Mouse (Mus musculus) right cerebral cortex, adult 18-20 months (tissue): ENCODE results near the gene Ppp4r3b.
A peak's percentile ranks its signal among the peaks of the same experiment; 100 is the strongest.

Source experiments
- DNase-seq: peaks from one replicate; pipeline ENCODE4 v3.0.0; 2022; ENCODE audit warnings: mixed read lengths

The Ppp4r3b gene

DNA sequence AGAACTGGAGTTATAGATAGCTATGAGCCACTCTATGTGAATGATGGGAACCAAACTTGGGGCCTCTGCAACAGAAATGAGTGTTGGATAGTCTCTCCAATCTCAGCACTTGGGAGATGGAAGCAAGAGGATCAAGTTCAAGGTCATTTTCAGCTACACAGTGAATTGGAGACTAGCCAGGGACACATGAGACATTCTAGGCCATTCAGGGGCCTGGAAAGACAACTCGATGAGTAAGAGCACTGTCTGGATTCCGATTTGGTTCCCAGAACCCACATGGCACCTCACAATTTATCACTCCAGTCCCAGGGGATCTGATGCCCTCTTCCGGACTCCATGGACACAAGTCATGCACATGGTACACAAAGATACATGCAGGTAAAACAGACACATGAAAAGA, 65.9 kb downstream of the Ppp4r3b start:
- no peak for DNase-seq

GRCm38 (mm10) chr11:29239353-29239752, 66.7 kb downstream of the Ppp4r3b start:
- DNase-seq = no peak

DNA sequence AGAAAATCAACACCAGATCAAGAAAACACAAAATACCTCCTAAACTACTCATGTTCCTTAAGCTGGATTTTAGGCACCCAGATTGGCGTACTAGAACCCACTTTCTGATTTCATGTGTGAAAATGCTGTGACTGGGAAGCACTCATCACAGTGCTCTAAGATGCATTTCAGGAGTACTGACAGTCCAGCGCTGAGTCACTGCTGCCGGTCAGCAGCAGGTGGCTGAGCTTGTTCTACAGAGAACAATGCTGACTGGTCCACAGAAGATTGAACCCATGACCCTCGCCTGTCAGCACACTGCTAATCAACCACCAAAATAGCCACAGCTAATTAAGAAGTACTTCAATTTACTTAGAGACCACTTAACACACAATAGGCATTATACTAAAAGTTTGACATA, 69.3 kb downstream of the Ppp4r3b start:
- DNase-seq = no peak

- DNase-seq = no peak
These were observed 73.3 kb downstream of the Ppp4r3b start for GRCm38 (mm10) chr11:29245988-29246387.

GRCm38 (mm10) chr11:29246883-29247650, 74.4 kb downstream of the Ppp4r3b start, which contains the start of gene Cfap36:
Cfap36 (minus strand) TSS chr11:29247409.
- peak; percentile 96 for DNase-seq

DNA sequence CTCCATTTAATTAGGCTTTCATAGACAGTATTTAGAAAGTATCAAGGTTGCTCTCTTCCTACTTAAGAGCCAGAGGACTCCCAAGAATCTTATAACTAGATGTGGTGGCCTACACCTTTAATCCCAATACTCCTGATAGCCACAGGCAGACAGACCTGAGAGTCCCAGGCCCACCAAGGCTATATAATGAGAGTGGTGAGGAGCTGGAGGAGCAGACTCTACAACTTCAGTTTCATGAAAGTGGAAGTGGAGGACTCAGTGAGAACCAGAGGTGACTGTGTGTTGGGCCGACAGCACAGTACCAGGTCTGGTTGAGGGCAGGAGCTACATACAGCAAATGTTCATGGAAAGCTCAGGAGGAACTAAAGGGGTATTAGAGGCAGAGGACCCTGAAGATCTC, 75.0 kb downstream of the Ppp4r3b start:
- no peak for DNase-seq

DNA sequence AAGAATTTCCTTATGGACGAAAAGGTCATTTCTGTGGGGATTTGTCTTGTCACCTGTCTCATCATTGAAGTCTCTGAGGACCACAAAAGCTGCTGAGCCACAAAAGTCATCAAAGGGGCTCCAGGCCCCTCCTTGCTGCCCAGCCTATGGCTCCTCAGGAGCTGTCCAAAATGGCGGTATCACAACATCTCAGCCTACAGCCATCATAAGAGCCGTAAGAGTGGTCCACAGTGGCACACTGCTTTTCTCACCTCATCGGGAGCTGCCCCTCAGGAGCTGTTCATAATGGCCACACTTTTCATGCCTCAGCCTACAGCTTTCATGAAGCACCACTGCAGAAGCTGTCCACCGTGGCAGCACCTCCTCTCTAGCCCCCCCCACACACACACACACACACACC, 75.7 kb downstream of the Ppp4r3b start:
- no peak for DNase-seq

GRCm38 (mm10) chr11:29254643-29255042, 82.0 kb downstream of the Ppp4r3b start:
- no peak for DNase-seq

GRCm38 (mm10) chr11:29267824-29268223, 95.1 kb downstream of the Ppp4r3b start:
- DNase-seq = peak; percentile 42
